Mouse (Mus musculus) layer of hippocampus, postnatal 25 days (tissue): ENCODE results near the gene Atf5. TPM values are rescaled to one million over a fixed set of nuclear protein-coding genes. Genes with fewer than 3 reads are reported as not detected.

ENCODE experiments used
- DNase-seq, 2 experiments: peaks; one replicate each; pipeline ENCODE4 v3.0.0; 2022; ENCODE audit warnings: mixed read lengths in 2 of 2, low spot score in 1 of 2; ENCODE audit errors: extremely low spot score in 1 of 2
- total RNA-seq, 2 experiments: library from RNA; stranded (reverse); gene quantifications; 2 replicates each; pipeline ENCODE4 v1.2.3; 2021

Atf5 gene
- total RNA-seq = 10 to 100 TPM; 26.7 to 31.2 TPM

GRCm38 (mm10) chr7:44816470-44817021 lies at the start of gene Atf5:
Gene Atf5, minus strand, starts transcription at chr7:44816658.
- peak in 1 of 2 experiments; percentile 42 for DNase-seq

- no peak for DNase-seq
Observed at GRCm38 (mm10) chr7:44864595-44865542, 48.4 kb upstream of the Atf5 start.

- DNase-seq = no peak
Observed at GRCm38 (mm10) chr7:44863982-44864494, 47.6 kb upstream of the Atf5 start.

- no peak for DNase-seq
Observed at GRCm38 (mm10) chr7:44863210-44863609, 46.8 kb upstream of the Atf5 start.

- no peak for DNase-seq
Observed at GRCm38 (mm10) chr7:44862434-44862833, 46.0 kb upstream of the Atf5 start.

GRCm38 (mm10) chr7:44861429-44861816 lies 45.0 kb upstream of the Atf5 start:
- no peak for DNase-seq

GRCm38 (mm10) chr7:44860576-44861428 lies 44.3 kb upstream of the Atf5 start:
- peak in 1 of 2 experiments; percentile 78 for DNase-seq

GRCm38 (mm10) chr7:44859896-44860295 lies 43.4 kb upstream of the Atf5 start:
- no peak for DNase-seq

GRCm38 (mm10) chr7:44857905-44858304 lies 41.4 kb upstream of the Atf5 start:
- DNase-seq = no peak

GRCm38 (mm10) chr7:44857042-44857552 lies 40.6 kb upstream of the Atf5 start, which contains the start of gene Pnkp:
Gene Pnkp, plus strand, starts transcription at chr7:44857139.
- DNase-seq = peak; percentile 77 to 87

- DNase-seq = no peak
Observed at GRCm38 (mm10) chr7:44856265-44856916, 39.9 kb upstream of the Atf5 start.

- no peak for DNase-seq
Observed at GRCm38 (mm10) chr7:44855036-44855435, 38.6 kb upstream of the Atf5 start.

- peak in 1 of 2 experiments; percentile 58 for DNase-seq
Observed at GRCm38 (mm10) chr7:44854356-44855031, 38.0 kb upstream of the Atf5 start.

GRCm38 (mm10) chr7:44853596-44854355 lies 37.3 kb upstream of the Atf5 start:
- no peak for DNase-seq

- no peak for DNase-seq
Observed at GRCm38 (mm10) chr7:44853065-44853464, 36.6 kb upstream of the Atf5 start.

- DNase-seq = no peak
Observed at GRCm38 (mm10) chr7:44852259-44853027, 36.0 kb upstream of the Atf5 start.

GRCm38 (mm10) chr7:44851625-44852234 lies 35.3 kb upstream of the Atf5 start:
- DNase-seq = no peak
